1 mouse cellular context compared by ENCODE assay signal in the genomic region with DNA sequence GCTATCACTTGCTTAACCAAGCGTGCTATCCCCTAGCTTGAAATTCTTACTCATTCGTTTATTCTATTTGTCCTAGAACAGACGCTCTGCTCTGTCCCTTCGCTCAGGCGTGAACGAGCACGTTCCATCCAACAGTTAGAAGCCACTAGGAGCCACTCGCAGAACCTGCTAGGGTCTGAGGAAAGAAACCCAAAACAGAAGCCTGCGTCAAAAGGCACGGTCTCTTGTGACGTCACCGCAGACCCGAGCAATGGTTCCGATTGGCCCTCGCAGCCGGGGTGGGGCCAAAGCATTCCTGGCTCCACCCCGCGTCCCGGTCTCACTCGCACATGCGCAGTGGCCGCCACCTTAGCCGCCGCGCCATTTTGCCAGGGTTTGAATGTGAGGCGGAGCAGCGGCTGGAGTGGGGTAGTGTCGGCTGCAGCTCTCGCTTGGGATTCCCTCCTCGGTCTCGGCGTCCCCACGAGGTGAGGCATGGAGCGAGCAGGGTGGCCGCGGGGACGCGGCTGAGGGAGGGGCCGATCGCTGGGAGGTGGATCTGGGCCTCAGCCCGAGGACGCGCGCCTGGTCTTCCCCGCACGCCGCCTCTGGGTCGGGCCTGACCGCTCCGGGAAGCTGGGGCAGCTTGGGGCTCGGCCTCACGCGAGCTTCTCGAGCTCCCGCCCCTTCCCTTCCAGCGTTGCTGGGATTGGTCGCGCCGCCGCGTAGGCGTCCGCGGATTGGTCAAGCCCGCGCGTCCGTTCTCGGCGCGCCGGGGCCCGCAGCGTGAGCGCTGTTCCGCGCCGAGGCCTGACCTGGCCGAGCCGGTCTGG.
TF ChIP-seq lines count a peak whose summit lies in the region.

A gene (plus strand): TSS at position 330 of the 812 bp plus-strand sequence.

TF ChIP-seq in myocyte, 11 proteins besides CTCF, POLR2A, EP300 and RAD21 (continued from another document):
- peak in 1 of 3 experiments; percentile 1 for TF ChIP-seq MYOD1 (IDR thresholded peaks at IDR 0.05; ENCODE audit: control insufficient read depth in 1 of 3, insufficient read length in 2 of 3, low read depth in 2 of 3)
- TF ChIP-seq REST (IDR thresholded peaks at IDR 0.05; ENCODE audit: insufficient read depth, insufficient read length) = no peak
